Mouse (Mus musculus): Measurements from ENCODE around the gene Popdc3.
"Not testable (repeated sequence)": the region's sequence is repeated elsewhere in the genome, so short reads cannot be mapped to it uniquely, and the experiment has no call there.

Popdc3 gene

DNA sequence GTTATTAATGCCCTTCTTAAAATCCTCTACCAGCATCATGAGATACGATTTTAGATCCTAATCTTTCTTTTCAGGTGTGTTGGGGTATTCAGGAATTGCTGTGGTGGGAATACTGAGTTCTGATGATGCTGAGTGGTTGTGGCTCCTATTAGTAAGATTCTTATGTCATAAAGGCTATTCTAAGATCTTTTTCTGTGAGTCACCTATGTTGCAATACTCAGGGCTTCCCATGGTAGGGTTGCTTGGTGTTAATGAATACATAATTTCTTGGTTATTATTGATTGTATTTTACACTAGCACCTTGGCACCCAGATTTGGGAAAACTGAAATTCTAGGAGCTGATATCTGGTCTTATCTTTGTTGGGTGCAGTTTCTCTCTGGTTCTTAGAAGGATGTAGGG lies 26.7 kb downstream of the Popdc3 start:
- DNase-seq (ENCODE audit: low spot score): no peak

DNA sequence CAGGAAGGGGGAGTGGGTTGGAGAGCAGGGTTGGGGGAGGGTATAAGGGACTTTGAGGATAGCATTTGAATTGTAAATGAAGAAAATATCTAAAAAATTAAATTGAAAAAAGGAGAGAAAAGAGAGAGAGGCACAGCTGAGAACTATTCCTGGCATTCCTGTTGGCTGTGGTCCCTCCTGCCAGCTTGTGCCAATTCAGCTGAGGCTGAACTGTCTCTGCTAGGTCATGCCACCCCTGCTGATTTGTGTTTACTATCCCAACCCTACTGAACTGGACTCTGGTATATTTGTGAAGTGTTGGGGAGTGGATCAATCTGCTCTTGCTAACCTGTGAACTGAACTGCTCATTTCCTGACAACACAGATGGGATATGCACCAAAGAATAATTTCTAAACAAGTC lies 32.3 kb downstream of the Popdc3 start:
- no peak for DNase-seq (ENCODE audit: low spot score)

DNA sequence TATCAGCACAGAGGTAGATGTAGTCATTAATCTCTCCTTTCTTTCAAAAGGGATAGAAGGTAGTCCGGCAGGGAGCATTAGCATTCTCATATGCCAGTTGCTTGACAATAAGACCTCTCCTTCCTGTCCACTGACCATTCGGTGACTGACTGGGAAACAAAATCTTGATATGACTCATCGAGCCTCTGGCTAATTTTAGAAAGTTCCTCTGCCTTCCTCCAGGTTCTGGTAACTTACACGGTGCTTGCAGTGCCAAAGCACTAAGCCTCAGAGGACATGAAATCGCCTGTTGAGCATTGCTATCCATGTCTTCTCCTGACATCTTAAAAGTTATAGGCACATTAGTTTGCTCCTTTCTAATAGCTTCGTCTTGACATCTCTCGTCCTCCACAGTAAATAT lies 38.8 kb downstream of the Popdc3 start:
- DNase-seq (ENCODE audit: low spot score): no peak

DNA sequence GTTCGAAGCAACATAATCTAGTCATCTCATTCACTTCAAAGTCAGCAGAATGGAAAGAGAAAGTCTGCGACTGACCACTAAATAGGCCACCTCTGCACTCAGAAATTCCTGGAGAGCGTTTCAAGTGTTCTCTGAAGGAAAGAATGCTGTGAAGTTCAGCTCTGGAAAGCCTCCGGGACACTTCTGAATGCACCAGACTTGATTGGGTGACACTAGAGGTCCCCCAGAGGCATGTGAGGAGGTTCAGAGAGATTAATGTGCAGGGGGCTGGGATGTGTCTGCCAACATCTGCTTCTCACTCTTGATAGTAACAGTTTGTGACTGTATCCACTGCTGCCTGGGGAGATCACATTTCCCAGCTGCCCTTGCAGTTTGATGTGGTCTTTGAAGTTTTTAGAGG lies 52.1 kb downstream of the Popdc3 start:
- DNase-seq (ENCODE audit: low spot score): no peak

DNA sequence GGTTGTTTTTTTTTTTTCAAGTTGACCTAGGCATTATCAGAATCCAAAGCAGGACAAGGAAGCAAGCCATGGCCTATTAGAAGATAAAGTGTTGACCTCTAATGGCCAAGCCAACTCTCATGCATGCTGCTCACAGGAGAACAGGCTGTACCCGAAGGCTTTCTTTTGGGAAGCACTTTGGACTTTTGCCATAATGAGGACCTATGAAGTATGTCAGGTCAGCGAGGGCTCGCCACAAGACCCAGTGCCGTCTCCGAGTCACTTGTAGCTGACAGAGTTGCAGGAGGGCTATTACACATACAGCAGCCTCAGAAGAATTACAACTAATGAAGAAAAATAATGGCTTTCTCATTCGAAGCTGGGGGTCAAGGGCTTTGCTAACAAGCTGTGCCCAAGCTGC lies 55.5 kb downstream of the Popdc3 start:
- DNase-seq (ENCODE audit: low spot score): no peak

DNA sequence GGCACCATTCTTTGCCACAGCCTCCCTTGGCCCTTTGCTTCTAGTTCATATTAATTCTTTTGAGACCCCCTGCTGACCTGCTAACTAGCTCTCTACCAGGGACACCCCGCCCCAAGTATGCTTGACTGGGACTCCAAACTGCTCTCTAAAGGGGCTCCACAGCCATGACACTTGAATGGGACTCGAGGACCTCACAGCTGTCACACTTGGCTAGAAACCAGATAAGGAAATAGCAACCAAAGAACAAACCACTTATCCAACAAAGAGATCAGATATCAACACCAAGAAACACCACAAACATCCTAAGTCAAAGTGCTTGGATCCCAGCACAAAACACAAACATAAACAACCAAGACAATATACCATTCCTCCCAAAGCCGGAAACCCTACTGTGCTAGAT lies 58.4 kb downstream of the Popdc3 start:
- DNase-seq (ENCODE audit: low spot score): no peak

DNA sequence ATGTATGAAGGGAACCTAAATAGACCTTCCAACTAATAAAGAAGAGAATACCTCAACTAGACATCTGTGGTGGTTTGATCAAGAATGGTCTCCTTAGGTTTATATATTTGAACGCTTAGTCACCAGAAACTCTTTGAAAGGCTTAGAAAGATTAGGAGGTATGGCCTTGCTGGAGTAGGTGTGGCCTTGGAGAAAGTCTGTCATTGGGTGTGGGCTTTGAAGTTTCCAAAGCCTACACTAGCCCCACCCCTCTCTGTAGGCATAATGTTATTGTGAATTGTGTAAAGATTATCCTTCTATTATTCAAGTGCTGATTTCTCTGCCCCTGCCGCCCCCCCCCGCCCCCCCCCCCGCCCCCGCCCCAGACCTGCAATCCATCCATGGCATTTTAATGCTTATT lies 59.6 kb downstream of the Popdc3 start:
- DNase-seq (ENCODE audit: low spot score): no peak

DNA sequence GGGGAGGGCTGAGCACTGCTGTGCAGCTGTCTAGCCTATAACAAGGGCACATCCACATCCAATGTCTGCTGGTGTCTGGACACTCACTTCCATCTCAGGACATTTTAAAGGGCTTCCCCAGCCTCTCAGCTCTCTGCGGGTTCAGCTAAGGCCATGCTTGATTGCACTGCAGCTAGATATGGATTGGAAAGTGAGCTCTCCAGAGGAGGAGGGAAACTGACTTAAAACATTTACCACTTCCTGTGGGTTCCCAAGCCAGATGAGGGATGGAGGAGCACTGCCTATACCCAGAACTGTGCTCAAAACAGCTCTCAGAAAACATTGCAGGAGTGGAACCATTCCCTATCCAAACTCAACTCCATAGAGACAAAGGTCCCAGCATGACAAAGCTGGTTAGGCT lies 82.6 kb downstream of the Popdc3 start:
- DNase-seq (ENCODE audit: low spot score): no peak

DNA sequence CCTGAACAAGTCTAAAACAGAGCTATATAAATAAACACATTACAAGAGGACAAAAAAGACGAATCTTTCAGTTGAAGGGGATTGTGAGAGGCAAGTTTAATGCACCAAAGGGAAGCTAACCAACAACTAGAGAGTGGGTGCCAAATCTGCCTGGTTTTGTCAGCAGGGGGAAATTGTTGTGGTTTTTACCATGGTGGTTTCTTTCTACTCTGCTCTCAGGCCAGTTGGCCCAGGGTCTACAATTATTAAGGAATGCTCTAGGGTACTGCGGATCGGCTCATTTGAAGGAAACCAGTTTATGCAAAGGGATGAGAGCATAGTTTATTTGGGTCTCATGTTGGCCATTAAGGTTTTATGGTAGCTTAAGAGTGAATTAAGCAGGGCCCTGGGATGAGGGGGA lies 84.2 kb downstream of the Popdc3 start:
- DNase-seq (ENCODE audit: low spot score): no peak

DNA sequence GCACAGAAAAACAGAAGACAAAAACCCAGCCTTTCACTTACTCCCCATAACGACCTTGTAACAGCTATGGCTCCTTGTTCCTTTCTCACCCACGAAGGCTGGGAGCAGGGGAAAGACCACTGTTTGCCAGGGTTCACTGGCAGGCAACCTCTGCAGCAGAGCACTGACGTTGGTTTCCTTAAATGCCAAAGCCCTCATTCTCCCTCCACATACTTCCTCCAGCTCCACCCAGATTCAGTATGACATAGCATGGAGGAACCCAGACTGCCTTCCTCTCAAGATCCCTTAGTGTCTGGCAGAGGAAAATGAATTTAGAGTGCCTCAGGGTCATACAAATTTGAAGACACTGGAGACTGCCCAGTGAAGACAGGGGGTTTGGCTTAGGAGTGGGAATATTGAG lies 98.6 kb downstream of the Popdc3 start:
- no peak for DNase-seq (ENCODE audit: low spot score)

DNA sequence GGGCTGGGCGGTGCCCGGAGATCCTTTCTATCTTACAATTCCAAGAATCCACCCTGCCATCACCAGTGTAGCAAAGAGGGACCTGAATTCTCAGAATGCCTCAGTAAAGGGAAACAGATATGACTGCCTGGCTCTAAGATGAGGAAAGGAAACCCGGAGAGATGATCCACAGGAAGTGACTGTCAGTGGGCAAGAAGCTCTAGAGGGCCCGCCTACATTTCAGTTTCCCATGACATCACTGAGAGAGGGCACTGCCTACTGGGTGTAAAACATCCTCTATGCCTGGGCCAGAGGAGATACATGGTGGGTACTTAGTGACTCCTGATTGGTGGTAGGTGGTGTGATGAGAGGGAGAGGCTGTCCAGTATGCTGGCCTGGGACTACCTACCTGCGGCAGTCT lies 99.1 kb downstream of the Popdc3 start:
- no peak for DNase-seq (ENCODE audit: low spot score)

DNA sequence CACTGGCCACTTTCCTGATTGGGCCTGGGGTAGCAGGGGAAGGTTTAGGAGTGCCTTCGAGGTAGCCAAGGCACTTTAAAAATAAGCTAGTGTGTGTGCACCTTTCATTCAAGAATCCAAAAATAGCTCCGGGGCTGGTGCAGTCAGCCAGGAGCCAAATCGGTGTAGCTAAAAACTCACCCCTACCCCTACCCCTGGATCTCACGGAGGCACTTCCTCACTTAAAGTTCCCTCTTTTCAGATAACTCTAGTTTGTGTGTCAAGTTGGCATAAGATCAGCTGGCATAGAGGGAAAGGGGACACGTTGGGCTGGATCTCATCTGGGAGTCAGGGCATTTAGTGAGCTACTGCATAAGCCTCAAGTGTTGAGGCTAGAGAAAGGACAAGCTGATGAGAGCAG lies 107.8 kb downstream of the Popdc3 start:
- no peak for DNase-seq (ENCODE audit: low spot score)

DNA sequence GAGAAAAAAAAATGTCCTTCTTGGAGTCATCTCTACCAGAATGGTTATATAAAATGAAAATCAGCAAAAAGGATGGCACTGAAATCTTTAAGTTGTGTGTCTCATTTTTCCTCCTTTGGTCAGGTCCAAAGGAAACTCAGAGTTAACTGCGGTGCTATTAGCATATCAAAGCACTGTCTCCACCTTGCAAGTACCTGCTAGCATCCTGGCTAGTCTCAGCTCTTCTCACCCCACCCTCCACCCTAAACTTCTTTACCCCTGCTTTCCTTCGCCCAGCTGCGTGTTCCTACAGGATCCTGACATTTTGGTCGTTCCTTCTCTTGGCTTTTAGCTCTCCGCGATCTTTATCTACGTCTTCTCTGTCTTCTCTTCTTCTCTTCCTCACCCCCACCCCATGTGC lies 110.5 kb downstream of the Popdc3 start:
- DNase-seq (ENCODE audit: low spot score): no peak

DNA sequence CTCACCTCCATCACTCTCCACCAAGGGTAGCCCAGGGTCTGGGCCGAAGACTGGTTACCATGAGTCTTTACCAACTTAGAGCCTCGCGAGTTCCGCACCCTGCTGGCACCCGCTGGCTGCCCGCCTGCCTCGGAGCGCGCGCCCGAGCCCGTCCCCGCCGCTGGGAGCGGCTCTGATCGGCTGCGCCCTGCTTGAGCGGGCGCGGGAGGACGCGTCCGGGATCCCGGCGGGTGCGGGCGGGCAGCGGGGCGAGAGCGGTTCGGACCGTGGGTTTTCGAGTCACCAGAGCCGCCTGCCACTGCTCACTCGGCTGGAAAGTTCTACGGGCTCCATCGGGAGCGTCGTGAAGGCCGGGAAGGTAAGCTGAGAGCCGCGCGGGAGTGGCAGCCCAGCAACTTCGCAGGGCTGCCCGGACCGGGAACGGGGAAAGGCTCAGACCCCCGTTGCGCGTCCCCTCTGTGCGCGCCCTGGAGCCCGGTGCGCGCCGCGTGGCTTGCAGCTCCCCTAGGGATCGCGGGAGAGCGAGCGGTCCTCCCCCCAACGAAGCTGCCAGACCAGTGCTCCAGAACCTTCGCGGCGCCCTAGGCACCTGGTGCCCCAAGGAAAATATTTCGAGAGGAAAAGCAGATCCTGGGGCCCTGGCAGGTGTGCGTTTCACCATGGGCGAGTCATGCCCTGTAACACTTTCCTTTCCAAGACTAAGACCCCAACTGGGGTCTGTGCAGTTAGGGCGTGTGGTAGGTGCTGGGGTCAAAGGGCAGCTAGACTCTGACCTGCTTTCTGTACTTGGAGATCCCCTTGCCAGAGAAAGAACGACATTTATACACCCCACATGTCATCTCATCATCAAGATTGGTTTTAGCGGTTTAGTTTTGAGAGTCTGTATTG lies 111.6 kb downstream of the Popdc3 start:
- peak; percentile 28 for DNase-seq (ENCODE audit: low spot score)

DNA sequence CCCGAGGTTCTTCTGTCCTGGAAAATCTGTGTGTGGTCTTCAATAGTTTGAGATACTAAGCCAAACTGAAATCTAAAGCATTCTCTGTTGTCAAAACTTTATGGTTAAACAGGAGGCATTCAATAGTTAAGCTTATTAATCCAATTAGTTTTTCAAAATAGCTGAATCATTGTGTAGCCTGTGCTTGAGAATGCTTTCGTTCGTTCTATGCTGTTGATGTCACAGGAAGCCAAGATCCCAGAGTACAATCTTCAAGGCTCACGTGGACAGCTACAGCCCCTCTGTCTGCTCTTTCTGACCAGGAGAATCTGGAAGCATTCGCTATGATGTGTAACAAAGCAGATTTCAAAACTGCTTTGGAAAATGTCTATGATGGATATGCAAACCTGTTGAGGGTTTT lies 112.7 kb downstream of the Popdc3 start:
- DNase-seq (ENCODE audit: low spot score): no peak

DNA sequence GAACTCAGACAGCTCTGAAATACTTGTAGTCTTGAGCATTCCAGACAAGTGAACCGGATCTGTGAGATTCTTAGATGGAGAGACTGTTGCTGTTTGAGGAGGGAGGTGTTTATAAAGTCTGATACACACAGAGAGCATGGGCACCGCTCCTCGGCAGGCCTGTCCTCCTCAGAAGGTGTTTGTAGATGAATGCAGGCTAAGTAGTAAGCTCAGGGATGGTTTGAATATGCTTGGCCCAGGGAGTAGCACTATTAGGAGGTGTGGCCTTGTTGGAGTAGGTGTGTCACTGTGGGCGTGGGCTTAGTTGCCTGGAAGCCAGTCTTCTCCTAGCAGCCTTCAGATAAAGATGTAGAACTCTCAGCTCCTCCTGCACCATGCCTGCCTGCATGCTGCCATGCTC lies 114.3 kb downstream of the Popdc3 start:
- DNase-seq (ENCODE audit: low spot score): not testable (repeated sequence)

DNA sequence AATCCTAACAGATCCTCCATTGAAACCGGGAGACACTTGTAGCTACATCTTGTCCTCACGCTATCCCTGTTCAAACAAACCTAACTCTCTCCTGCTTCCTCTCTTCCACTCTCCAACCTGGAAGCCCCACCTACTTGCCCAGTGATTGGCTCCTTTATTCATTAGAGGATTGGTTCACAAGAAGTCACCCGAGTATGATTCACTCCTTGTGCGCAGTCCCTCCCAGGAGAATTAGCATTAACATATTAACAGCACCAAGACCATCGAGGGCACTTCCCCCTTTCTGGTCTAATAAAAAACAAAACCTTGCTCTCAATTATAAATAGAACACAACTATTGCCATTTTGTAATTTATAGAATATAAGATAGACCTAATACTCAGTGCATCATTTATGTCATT lies 117.2 kb downstream of the Popdc3 start:
- no peak for DNase-seq (ENCODE audit: low spot score)

DNA sequence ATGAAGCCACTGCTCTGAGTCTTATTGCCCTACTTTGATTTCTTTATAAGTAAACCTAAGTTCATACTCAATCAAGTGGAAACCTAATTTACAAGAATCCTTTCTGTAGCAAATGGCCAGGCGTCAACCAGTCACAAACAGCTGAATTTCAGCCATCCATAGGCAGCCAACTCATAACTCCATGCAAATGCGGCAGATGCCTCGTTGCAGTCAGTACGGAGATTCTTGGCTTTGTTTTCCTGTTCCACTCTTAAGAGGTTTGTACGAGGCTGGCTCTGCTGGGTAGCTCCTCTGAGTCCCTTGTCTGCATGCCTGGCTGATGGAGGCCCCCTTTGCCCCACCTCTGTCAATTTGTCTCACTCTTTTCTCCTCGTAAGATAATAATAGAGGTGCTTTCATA lies 120.6 kb downstream of the Popdc3 start:
- DNase-seq (ENCODE audit: low spot score): no peak

DNA sequence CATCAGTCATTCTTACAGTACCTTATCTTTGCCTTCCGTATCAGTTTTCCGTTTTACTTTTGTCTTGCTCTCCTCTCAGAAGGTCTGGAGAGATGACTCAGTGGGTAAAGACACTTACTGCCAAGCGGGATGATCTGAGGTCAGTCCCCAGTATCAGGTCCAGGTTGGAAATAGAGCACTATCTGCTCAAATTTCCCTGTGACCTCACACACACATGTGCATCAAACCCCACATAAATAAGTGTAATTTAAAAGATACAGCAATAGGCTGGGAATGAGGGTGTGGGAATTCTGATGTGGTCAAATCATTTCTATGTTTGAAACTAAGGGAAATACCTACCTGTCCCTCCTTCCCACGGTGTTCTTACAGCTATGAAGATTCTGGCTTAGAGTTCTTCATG lies 121.6 kb downstream of the Popdc3 start:
- DNase-seq (ENCODE audit: low spot score): no peak

DNA sequence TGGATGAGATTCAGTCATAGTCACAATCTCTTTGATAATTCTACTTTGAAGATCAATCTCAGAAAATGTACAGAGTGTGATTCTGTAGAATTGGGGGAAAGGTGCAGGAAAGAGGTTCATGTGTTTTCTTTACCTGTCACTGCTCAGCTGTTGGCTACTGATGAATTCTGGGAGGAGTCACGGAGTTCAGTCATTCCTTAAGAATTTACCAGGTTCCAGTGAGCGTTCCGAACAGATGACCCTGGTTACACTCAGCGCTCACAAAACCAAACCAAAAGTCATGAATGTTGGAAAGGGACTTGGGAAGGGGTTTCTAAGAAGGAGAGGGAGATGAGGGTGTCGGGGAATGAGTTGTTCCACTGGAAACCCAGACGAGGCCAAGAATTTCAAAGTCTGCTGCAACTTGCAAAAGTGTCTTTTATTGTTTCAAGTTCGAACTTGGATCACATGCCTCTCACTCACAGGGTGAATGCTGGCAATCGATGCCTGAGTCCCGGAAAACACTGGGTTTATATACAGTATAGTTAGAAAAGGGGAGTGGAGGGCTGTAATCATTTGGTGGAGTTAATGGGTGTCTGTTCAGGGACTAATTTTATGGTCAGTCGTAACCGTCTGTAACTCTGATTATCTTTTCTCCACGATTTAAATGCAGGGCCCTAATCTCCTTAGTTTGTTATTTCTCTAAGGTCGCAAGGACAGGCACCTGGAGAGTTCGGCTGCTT lies 125.6 kb downstream of the Popdc3 start:
- no peak for DNase-seq (ENCODE audit: low spot score)

DNA sequence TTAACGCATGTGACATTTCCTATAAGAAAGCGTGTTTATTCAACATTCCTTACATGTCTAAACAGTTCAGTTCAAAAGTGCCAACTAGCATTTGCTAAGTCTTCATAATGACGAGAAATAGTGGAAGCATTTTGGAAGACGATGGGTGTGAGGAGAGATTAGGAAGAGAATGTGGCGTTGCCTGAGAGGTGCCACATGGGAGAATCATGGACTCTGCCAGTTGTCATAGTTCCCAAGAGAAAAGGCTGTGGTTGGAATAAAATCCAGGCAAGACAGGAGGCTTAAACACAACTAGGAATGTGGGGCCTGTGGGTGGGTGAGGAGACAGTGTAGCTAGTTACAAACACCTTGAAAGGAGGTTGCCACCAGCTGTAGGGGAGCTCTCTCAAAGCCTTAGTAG lies 127.3 kb downstream of the Popdc3 start:
- no peak for DNase-seq (ENCODE audit: low spot score)

DNA sequence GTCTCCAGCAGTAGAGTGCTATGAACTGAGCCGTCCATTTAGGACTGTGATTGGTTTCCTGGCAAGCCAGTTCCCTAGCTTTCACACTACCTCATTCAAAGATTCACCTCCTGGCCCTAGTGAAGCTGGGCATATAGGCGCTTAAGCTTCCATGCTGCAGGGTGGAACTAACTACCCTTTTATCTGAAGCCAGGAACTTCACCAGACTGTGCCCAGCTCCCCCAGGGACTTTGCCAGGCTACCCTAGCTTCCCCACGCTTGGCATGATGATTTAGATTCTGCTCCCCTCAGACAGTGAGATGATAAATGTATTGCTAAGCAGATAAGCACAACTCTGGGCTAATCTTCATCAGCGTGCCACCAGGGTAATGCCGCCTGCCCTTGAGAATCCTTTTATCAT lies 133.2 kb downstream of the Popdc3 start:
- no peak for DNase-seq (ENCODE audit: low spot score)

DNA sequence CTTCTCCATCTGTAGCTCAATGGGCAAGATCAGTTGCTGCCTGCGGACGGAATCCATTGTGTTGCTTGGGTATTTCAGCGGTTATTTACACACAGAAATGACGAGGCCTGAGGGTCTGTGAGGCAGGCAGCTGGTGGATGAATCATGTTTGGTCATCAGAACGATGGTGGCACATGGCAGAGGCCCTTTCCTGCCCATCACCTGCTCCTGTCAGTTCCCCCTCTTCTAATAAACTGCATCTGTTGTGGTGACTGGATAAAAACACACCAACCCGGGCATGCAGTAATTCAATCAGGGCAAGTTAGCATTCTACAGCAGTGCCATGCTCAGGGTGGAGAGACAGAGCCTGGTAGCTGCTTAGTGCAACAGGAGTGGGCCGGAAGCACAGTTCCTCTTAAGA lies 133.7 kb downstream of the Popdc3 start:
- DNase-seq (ENCODE audit: low spot score): no peak

DNA sequence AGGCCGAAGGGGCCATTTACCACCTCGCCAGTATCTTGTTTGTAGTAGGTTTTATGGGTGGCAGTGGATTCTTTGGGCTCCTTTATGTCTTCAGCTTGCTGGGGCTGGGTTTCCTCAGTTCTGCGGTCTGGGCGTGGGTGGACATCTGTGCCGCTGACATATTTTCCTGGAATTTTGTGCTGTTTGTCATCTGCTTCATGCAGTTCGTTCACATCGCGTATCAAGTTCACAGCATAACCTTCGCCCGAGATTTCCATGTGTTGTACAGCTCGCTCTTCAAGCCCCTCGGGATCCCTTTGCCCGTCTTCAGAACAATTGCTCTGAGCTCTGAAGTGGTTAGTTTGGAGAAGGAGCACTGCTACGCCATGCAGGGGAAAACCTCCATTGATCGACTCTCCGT lies 137.0 kb downstream of the Popdc3 start:
- DNase-seq (ENCODE audit: low spot score): no peak
